Mouse (Mus musculus) heart, embryonic 13.5 days (tissue): ENCODE results near the gene Frmd6. TPM values are rescaled to one million over a fixed set of nuclear protein-coding genes. Genes with fewer than 3 reads are reported as not detected.

Experiments
- ATAC-seq: fragments of 200-750 bp; cut with Nextera tagmentation; 2 replicates; pipeline ENCODE4 v1.8.0; 2017; ENCODE audit warnings: moderate TSS enrichment; ENCODE audit not compliant: insufficient number of reproducible peaks, low FRiP score, low TSS enrichment; ENCODE audit errors: extremely low read depth
- H3K27ac ChIP-seq: fragments of 300-500 bp; sonication (generic); replicated peaks from 2 replicates; pipeline ENCODE4 v1.5.1; 2015; ENCODE audit warnings: moderate library complexity, mild to moderate bottlenecking, inconsistent platforms
- H3K27me3 ChIP-seq: fragments of 300-500 bp; sonication (generic); replicated peaks from 2 replicates; pipeline ENCODE4 v1.6.1; 2015; ENCODE audit warnings: mild to moderate bottlenecking, inconsistent platforms
- H3K36me3 ChIP-seq: fragments of 300-500 bp; sonication (generic); 2 replicates; pipeline ENCODE4 v1.6.1; 2015; ENCODE audit warnings: mild to moderate bottlenecking, inconsistent platforms
- H3K4me1 ChIP-seq: fragments of 300-500 bp; sonication (generic); 2 replicates; pipeline ENCODE4 v1.6.1; 2015; ENCODE audit warnings: inconsistent platforms
- H3K4me2 ChIP-seq: fragments of 300-500 bp; sonication (generic); 2 replicates; pipeline ENCODE4 v1.6.1; 2015; ENCODE audit warnings: inconsistent platforms, mild to moderate bottlenecking, moderate library complexity
- H3K4me3 ChIP-seq: fragments of 300-500 bp; sonication (generic); 2 replicates; pipeline ENCODE4 v1.5.1; 2015; ENCODE audit warnings: moderate library complexity, mild to moderate bottlenecking, inconsistent platforms
- H3K9ac ChIP-seq: fragments of 300-500 bp; sonication (generic); 2 replicates; pipeline ENCODE4 v1.6.1; 2015; ENCODE audit warnings: inconsistent platforms, mild to moderate bottlenecking, moderate library complexity
- H3K9me3 ChIP-seq: fragments of 300-500 bp; sonication (generic); 2 replicates; pipeline ENCODE4 v1.6.1; 2016; ENCODE audit warnings: inconsistent platforms
- WGBS: fragments of 180-500 bp; shearing (Covaris S2); methylation state at CpG from one replicate; pipeline ENCODE4 v1.1.7; 2015; ENCODE audit warnings: mixed read lengths; 5-methylcytosine and 5-hydroxymethylcytosine counted together
- polyA plus RNA-seq: library from polyadenylated mRNA; unstranded; fragments of >200 nt; fragmentation: Nextera tagmentation; extraction: Ambion mirVana; gene quantifications from 2 replicates; pipeline ENCODE4 v1.2.1, GENCODE M21; 2015

Gene Frmd6
- polyA plus RNA-seq, 1 experiment from 2014 or later = 21.8 TPM

- H3K27ac ChIP-seq = no peak overlapping the region
- no peaks in the 10 kb centered on the region for H3K27me3 ChIP-seq
- 92% methylated on average over 7 of the region's 7 CpGs for WGBS
- no peaks in the 10 kb centered on the region for H3K9me3 ChIP-seq
- no peak overlapping the region for H3K4me2 ChIP-seq
- H3K36me3 ChIP-seq = peaks cover 49% of the 10 kb centered on the region
- no peak overlapping the region for H3K4me3 ChIP-seq
- no peak overlapping the region for H3K9ac ChIP-seq
- peaks cover 16% of the 10 kb centered on the region for H3K4me1 ChIP-seq
- no peak for ATAC-seq
Measured at GRCm38 (mm10) chr12:70940806-70941205, 115.5 kb downstream of the Frmd6 start.

GRCm38 (mm10) chr12:70944181-70944580 lies 118.9 kb downstream of the Frmd6 start:
- Histone ChIP-seq H3K27ac (peak overlapping the region; percentile 22; the same call in 1 of the 2 replicates), H3K9me3 (no peaks in the 10 kb centered on the region), H3K27me3 (no peaks in the 10 kb centered on the region), H3K36me3 (peaks cover 79% of the 10 kb centered on the region), H3K9ac (no peak overlapping the region), H3K4me2 (no peak overlapping the region), H3K4me1 (peaks cover 12% of the 10 kb centered on the region), H3K4me3 (no peak overlapping the region)
- WGBS = 65% methylated on average over 5 of the region's 5 CpGs
- ATAC-seq = no peak

DNA sequence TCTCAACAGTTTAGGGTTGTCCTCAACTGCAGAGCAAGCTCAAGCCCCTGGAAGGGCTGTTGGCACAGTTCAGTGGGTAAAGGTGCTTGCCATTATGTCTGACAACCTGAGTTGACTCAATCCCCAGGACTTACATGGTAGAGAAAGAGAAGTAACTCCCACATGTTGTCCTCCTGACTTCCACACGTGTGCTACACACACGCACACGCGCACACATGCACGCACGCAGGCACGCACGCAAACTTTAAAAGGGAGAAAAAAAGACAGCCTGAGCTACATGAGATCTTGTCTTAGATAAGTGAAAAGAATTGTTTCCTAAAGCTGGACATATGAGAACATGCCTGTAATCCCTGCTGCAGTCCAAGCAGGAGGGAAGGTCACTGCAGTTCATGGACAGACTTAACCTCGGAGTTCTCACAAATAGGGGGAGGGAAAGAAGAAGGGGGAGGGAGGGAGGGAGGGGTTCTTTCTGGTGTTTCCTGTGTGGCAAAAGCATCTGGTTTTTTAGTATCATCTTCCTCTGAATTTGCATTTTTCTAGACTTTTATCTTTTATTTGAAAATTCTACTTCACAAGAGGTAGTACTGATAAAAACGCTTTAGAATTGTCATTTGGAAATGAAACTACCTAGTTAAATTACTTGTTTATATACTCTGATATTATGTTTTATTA lies 121.4 kb downstream of the Frmd6 start:
- WGBS = 91% methylated on average over 10 of the region's 10 CpGs
- H3K4me2 ChIP-seq = no peak overlapping the region
- peaks cover 83% of the 10 kb centered on the region for H3K36me3 ChIP-seq
- H3K27me3 ChIP-seq = no peaks in the 10 kb centered on the region
- H3K9ac ChIP-seq = no peak overlapping the region
- H3K9me3 ChIP-seq = no peaks in the 10 kb centered on the region
- H3K4me1 ChIP-seq = peaks cover 7% of the 10 kb centered on the region
- ATAC-seq = no peak
- no peak overlapping the region for H3K4me3 ChIP-seq
- H3K27ac ChIP-seq = no peak overlapping the region

Other genes starting within 250 kb of the Frmd6 start
- 181 and 194 TPM in 2 replicates for gene Actr10, start 112.3 kb downstream of the Frmd6 start, polyA plus RNA-seq
- 453 and 467 TPM in 2 replicates for gene Psma3, start 149.1 kb downstream of the Frmd6 start, polyA plus RNA-seq
- 24.3 and 24.8 TPM in 2 replicates for gene Arid4a, start 190.5 kb downstream of the Frmd6 start, polyA plus RNA-seq